Mouse (Mus musculus) lung, postnatal 14 days (tissue): ENCODE measurements around the gene Rack1.
"Not testable (repeated sequence)": the region's sequence is repeated elsewhere in the genome, so short reads cannot be mapped to it uniquely, and the experiment has no call there.

Experiments used
- DNase-seq: peaks from one replicate; pipeline ENCODE4 v3.0.0; 2021

Rack1 gene

DNA sequence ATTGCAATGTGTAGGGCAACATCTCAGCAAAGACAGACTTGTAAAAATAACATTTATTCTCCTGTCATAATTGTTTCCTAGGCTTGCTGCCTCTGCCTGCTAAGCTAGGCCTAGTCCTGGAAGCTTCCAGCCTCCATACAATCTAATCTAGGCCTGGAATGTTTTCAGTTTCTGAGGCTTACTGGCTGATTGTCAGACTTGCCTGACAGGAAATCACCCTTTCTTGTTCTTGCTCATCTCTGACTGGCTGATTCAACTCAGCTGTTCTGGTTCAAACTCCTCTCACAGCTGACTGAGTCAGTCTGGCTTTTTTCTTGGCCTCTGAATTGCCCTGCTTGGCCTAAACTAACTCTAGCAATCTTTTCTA is 20.2 kb downstream of the Rack1 start:
- no peak for DNase-seq

DNA sequence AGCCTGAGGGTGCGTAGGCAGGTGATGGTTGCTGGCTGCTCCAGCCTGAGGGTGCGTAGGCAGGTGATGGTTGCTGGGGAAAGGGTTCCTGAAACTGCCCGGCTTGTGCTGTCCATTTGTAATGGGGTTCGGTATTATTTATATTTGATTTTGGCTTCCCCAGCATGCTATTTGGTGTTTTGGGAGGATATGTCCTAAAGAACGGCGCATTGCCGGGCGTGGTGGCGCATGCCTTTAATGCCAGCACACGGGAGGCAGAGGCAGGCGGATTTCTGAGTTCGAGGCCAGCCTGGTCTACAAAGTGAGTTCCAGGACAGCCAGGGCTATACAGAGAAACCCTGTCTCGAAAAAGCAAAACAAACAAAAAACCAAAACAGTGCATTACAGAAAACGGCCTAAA is 21.2 kb downstream of the Rack1 start:
- not testable (repeated sequence) for DNase-seq

DNA sequence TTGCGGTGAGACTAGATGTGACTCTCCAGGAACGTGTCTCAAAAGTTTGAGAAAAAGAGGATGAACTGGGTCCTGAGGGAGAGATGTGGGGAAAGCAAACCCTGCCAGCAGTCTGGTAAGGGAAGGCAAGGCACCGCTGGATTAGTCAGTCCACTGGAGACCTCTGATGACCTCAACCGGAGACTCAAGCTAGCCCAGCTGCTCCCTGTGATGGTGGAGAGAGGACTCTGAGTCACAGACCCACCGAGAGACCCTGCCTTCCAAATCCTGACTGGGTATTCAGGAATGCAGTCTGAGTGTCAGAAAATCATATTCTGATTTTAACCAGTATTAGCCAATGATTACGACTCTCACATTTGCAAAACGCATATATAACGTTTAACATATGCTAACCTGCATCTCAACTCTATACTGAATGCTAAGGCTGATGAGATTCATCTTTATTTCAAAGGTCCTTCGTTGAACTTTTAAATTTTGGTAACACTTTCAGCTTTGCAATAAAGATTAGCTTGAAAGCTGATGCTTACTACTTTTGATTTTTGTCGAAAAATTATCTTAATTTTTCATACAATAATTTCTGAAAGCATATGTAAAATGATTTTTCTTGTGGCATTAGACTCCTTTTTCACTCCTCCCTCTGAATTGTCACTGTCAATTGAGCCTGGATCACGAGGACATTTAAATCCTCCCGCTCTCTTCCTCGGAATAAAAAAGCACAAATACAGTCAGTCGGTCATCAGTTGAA is 22.8 kb downstream of the Rack1 start:
- no peak for DNase-seq

DNA sequence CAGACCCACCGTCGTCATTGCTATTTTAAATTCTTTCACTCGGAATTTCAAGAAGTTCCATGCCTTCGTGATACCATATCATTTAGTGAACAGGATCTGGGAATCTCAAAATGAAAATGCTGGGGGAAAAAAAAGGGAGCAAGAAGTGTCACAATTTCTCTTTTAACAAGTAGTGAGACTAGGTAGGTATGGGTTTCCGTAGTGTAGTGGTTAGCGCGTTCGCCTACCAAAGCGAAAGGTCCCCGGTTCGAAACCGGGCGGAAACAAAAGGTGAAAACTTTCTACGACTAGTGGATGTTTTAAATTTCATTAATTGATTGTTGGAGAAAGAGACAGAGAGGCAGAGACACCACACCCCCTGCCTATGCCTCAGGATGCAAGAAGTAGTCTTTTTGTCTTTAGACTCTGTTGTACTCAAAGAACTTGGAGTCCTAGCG is 23.4 kb downstream of the Rack1 start:
- peak; percentile 59 for DNase-seq

DNA sequence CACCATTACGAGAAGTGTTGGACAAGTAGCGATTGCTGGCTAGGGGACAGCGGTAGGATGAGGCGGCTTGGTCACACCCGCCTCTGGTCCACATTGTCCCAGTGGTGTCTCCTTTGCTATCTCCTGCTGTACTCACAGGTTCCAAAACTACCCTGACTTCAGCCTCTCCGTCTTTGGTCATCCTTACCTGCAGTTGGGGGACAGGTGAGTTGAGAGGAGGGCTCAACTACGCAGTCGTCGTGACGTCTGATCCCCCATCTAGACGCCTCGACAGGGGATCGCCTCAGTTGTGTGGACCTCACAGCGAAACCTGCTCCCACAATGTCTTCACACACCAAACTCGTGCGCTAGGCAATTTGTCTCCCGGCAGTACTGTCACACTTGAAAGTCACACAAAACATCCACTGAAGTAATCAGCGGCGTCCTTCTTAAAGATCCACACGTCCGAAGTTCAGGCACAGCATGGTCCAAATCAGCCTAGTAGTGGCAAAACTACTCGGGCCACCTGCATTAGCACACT is 24.2 kb downstream of the Rack1 start:
- no peak for DNase-seq

DNA sequence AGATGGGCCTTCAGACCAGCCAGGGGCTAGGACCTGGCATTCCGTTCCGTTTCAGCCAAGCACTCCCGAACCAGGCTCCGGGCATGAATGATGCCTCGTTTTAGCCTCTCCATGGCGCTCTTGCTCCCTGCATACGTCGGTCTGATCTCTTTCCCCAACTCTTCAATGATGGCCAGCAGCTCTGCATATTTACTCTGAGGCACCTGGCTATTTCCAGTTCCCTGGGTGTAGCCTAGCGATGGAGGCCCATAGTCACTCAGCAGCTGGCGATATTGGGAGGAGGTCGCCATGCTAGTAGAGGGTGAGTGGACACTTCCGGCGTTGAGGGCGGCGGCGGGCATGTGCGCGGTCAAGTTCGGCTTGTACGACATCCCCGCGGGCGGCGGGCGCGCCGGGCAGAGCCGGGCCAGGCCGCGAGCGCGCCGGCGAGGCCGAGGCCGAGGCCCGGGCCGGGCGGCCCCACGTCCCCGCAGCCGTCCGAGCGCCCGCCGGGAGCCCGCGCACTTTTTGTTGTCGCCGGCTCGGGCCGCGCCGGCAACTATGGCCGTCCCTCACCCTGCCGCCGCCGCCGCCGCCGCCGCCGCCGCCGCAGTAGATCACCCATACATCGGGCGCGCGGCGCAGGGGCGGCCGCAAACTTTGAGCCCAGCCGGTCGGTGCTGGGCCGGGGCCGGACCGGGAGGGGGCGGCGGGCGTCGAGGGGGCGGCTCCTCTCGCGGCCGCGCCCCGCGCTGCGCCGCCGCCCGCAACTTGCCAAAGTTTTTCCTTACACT is 26.0 kb downstream of the Rack1 start, which contains the start of the genes Trim7 and Gm12184:
Trim7 (plus strand) TSS at position 162 of the 773 bp plus-strand sequence.
Gm12184 (minus strand) TSS at position 677 of the 773 bp plus-strand sequence.
- peak; percentile 26 for DNase-seq

DNA sequence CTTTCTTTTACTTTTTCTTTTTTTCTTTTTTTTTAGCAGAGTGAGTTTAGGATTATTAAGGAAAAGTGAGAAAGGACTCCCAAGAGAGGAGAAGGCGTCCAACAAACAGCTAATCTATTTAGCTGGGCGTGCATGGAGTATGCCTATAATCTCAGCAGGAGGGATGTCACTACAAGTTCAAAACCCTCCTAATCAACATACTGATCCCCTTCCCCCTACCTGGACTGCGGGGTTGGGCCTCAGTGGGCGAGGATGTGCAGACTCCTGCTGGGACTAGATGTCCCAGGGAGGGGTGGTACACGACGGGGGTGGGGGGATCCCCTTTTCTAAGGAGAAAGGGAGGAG is 26.6 kb downstream of the Rack1 start:
- DNase-seq: no peak

DNA sequence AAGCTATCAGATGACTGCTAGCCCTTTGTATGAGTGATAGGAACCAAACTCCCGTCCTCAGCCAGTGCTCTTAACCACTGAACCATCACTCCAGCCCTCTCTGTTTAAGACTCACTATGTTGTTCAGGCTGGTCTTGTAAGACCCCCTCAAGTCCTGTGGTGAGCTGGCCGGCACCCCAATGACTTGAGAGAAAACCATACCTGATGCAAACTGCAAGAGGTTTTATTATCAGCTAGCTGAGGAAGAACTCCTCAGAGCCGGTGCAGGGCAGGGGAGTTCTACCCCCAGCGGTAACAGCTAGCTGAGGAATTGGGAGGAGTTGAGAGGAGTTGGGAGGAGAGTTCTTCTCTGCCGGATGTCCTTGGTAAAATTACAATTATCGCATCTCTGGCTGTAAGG is 27.8 kb downstream of the Rack1 start:
- no peak for DNase-seq

DNA sequence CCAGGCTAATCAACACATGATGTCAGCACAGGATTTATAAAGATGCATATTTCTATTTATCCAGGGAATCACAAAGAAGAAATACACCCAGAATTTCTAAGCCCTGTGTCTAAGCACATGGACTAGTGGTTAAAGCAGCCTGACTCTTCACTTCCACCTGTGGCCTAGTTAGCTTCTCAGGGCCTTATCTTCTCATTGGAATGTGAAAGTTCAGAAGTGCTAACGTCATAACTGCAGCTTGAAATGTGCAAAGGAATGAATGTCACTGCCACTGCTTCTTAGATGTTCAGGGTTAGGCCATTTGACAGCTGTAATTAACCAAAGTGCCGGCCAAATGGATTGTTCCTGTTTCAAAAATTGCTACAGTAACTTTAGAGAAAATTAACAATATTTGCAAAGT is 30.1 kb downstream of the Rack1 start:
- no peak for DNase-seq

DNA sequence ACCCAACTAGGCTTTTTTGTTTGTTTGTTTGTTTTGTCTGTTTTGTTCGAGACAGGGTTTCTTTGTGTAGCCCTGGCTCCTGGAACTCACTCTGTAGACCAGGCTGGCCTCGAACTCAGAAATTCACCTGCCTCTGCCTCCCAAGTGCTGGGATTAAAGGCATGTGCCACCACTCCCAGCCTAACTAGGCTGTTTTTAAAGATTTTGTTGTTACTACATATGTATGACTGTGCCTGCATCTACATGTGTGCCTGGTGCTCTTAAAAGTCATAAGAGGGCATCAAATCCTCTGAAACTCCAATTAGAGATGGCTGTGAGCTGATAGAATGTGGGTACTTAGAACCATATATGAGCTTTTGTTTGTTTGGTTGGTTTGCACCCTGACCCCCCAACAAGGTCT is 31.1 kb downstream of the Rack1 start:
- no peak for DNase-seq

DNA sequence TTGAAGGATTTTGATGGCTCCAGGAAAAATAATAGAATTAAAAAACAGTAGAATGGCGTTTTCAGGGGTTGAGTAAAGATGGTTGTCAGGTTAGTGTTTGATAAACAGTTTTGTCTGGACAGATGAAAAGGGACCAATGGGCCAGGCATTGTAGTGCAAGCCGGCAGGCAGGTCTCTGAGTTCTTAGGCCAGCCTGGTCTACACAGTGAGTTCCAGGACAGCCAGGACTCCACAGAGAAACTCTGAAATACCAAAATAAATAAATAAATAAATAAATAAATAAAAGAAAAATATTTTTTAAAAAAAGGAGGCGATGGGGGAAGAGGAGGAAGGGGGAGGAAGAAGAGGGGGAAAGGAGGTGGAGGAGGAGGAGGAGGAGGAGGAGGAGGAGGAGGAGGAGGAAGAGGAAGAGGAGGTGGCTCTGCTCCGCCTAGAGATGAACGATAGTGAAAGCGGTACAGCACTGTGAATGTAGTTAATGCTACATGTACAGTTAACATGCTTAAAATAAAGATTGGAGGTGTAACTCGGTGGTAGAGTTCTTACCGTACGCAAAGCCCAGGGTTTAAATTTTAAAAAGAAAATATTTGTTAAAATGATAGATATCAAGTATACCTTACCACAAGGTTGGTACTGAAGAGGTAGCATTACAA is 33.1 kb downstream of the Rack1 start:
- DNase-seq: no peak

DNA sequence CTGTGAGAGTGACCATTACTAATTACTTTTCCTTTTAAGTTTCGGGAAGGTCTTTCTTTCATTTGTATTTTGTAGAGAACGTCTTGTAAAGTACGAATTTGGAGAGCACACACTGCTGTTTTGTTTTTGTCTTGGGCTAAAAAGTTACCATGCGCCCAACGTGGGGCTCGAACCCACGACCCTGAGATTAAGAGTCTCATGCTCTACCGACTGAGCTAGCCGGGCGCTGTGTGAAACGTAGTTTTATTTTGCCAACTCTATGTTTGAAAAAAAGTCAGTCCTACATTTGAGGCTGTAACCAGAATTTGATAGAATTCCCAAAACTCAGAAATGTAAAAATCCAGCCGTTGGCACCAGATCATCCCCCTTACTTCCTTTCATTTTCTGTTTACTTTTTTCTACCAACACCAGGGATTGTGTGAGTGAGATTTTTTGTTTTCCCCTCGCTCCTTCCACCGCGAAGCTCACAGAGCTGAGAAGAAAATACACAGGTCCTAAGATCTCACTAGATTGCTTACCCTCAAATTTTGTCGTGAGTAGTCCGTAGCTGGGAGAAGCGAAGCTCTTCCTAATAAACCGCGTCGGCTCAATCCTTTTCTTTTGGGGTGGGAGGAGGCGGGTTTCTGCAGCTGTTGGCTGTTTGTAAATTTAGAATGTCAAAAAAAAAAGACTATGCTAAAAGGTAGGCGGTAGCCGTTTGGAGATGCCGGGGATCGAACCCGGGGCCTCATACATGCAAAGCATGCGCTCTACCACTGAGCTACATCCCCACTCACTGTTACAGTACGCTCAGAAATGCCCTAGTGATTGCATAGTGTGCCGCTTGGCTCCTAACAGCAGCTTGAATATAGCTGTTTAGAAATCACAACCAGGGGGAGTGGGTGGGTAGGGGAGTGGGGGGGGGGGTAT is 33.9 kb downstream of the Rack1 start:
- DNase-seq: peak; percentile 95

DNA sequence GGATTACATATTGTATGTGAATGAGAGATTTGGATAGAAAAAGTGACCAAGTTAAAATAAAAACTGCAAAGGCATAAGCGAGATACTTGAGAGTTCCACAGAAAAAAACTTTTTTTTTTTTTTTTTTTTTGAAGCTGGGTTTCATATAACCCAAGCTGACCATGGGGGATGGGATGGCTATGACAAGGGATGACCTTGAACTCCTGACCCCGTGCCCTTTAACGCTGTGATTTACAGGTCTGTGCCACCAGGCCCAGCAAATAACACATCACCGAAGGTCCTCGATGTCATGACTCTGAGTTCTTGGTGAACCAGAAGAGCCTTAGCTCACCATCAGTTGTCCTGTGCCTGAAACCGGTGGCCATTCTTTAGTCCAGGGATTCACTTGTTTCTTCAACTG is 35.8 kb downstream of the Rack1 start:
- DNase-seq: no peak

DNA sequence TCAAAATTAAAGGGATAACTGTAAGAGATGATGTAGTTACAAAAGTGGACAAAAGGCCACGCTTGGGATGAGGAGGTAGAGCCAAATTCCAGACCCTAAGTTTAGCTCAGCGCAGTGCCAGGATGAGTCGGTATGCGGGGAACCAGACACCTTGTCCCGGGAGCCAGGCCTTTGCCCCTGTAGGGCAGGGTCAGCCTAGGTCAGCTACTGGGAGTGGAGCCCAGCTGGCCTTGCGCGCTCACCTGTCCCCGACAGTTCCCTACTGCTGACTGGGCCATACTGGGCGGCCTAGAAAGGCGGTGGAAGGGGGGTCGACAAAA is 36.8 kb downstream of the Rack1 start:
- DNase-seq: no peak

DNA sequence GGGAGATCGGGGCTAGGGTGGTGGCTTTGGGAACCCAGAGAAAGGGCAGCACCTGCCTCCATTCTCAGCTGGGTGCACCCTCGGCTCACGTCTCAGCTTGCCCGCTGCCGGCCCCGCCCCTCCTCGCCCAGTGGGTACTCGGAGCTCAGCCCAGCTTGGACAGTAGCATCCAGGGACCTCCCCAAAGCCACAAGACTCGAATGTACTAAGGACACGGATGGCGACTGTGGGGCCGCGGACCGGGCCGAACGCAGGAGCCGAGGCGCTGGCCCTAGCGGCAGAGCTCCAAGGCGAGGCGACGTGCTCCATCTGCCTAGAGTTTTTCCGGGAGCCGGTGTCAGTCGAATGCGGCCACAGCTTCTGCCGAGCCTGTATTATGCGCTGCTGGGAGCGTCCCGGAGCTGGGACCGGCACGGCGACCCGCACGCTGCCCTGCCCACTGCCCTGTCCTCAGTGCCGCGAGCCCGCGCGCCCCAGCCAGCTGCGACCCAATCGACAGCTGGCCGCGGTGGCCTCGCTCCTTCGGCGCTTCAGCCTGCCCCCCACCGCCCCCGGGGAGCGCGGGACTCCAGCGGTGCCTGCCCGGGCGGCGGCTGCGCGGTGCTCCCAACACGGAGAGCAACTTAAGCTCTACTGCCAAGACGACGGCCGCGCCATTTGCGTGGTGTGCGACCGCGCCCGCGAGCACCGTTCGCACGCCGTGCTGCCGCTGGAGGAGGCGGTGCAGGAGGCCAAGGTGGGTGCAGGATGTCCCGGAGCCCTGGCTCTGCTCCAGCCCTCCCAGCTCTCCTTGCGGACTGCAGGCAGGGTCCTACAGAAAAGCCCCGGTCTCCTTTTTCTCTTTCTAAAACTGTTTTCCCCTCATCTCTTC is 37.4 kb downstream of the Rack1 start:
- peak; percentile 65 for DNase-seq

DNA sequence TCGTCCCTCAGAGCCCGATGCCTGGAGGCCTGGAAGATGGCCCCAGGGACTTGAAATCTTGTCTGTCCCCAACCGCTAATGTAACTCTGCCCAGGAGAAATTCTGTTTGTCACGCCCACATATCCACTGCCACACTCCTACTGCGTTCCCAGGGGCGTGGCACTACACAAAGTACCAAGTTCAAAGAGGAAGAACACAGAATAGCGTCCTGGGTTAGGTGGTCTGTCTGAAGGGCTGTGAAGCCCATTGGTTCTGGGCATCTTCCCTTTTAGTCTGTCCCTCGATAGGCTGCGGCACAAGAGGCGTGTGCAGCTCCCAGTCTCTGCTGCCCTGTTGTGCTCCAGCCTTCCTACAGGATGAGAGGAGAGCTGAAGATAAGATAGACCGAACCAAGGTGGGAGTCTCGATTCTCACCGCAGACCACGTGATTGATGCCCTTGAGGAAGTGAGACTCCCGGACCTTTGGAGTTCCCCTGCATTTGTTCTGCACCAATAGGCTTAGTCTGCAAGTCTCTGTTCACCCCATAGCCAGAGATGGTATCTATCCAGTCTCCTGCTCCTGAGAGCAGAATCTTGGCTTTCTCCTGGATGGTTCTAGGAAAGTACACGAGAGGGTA is 38.2 kb downstream of the Rack1 start:
- no peak for DNase-seq

DNA sequence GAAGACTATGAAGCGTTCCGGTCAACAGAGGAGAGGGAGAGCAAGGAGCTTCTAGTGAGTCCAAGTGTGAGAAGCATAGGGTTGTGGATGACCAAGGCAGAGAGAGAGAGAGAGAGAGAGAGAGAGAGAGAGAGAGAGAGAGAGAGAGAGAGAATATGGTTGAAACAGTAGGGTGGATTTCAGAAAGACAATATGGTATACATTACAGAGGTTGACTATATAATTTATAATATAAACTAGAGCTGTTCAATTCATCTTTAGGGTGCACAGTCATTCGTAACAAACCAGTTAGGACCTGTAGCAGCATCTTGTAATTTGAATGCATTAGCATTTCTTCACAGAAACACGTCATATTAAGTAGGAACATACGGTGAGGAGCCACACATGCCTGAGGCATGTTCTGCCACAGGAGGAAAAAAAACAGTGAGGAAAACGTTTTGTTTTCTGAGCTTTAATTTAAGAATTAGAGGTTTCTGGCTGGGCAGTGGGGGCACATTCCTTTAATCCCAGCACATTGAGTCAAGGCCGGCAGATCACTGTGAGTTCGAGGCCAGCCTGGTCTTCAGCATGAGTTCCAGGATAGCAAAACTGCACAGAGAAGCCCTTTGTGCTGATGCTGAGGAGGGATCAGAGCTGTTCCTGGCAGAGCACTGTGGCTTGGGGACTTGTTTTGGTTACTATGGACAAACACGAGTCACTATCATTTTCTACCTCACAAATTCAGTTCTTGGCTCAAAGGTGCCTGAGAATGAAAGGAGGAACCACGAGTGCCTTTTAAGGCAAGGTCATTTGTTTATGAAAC is 38.9 kb downstream of the Rack1 start:
- DNase-seq: no peak

DNA sequence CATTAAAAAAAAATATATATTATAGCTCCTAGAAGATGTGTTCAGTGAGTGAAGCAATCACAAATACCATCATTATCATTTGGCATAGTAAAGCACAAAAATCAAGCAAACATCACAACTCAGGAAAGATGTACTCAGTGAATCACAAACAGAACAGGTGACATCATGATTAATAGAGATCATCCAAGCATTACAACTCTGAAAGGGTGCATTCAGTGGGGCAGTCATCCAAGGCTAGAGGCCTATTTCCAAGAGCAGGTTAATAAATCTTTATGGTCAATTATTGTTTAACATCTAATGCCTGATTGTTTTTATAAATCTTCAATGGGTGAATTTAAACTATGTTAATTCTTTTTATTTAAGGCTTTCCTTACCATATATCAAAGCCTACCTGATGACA is 40.7 kb downstream of the Rack1 start:
- DNase-seq: no peak

DNA sequence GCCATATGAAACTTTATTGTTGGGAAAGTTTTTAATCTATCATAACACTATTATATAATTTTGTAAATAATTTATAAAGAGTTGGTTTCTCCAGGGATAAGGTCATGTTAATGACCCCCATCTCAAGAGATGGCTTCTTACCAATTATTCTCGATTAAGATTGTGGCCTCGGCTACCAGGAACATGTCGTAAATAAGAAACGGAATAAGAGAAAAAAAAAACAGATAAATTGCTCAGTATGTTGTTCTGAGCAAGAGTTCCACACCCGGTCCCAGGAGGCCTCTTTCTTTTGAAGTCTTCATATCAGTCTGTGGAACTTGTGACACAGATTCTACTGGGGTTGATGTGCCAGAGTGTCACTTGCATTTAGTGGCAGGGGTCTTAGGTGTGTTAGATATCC is 41.1 kb downstream of the Rack1 start:
- no peak for DNase-seq

DNA sequence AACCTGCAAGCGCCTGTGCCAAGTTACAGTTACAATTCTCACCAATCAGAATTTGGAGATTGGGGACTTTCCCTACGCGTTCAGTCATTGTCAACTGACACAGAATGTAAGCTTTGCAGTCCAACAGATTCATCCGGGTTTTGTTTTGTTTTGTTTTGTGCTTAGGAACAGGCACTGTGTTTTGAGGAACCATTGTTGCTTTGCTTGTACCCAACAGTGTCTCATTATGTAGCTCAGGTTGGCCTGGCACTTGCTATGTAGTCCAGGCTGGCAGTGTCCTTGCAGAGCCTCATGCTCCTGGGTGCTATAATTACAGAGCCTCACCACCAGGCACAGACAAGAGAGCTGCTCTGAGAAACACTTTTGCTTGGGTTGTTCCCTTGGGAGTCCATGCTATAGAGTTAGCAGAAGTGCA is 42.3 kb downstream of the Rack1 start:
- no peak for DNase-seq
